Mouse (Mus musculus) small intestine, adult 10 weeks (tissue): ENCODE results near the gene Fgfbp3. TPM values are rescaled to one million over a fixed set of nuclear protein-coding genes. Genes with fewer than 3 reads are reported as not detected.

Source experiments
- polyA plus RNA-seq: library from polyadenylated mRNA; stranded (reverse); fragments of 350-450 nt; fragmentation: Illumina TruSeq; extraction: RNeasy Lipid Tissue Mini Kit (QIAGEN cat#74804); gene quantifications from one replicate; pipeline ENCODE4 v1.2.3, GENCODE M21; 2014; ENCODE audit warnings: low replicate concordance

Gene Fgfbp3
- polyA plus RNA-seq: 3.4 TPM

GRCm38 (mm10) chr19:36919466-36919865, at the start of gene Fgfbp3:
Gene Fgfbp3 (minus strand): TSS chr19:36919615.

GRCm38 (mm10) chr19:36925671-36926552, 6.5 kb upstream of the Fgfbp3 start, which contains the start of gene Btaf1:
Gene Btaf1 (plus strand): TSS chr19:36926079.

Other genes starting within 250 kb of the Fgfbp3 start
- gene Ppp1r3c, start 183.0 kb downstream of the Fgfbp3 start, polyA plus RNA-seq: 5.7 TPM
- 106 TPM for gene Tnks2, start 85.4 kb downstream of the Fgfbp3 start, polyA plus RNA-seq
- gene Btaf1, start 6.5 kb upstream of the Fgfbp3 start, polyA plus RNA-seq: 30.6 TPM